Mouse (Mus musculus) hindbrain, postnatal 0 days (tissue): ENCODE data around the gene Ulk1. TPM values are rescaled to one million over a fixed set of nuclear protein-coding genes. Genes with fewer than 3 reads are reported as not detected.
A peak's percentile ranks its signal among the peaks of the same experiment; 100 is the strongest.

Experiments used
- ATAC-seq: fragments of 200-750 bp; cut with Nextera tagmentation; 2 replicates; pipeline ENCODE4 v1.8.0; 2017; ENCODE audit warnings: mild to moderate bottlenecking, moderate TSS enrichment, moderate library complexity
- DNase-seq: peaks from one replicate; pipeline ENCODE4 v3.0.0-alpha.2; 2015; ENCODE audit warnings: low spot score
- H3K27ac ChIP-seq: fragments of 300-500 bp; sonication (generic); 2 replicates; pipeline ENCODE4 v1.5.1; 2014; ENCODE audit warnings: mild to moderate bottlenecking
- H3K27me3 ChIP-seq: fragments of 300-500 bp; sonication (generic); 2 replicates; pipeline ENCODE4 v1.6.1; 2014; ENCODE audit warnings: low read length, mixed read lengths; ENCODE audit not compliant: insufficient read depth
- H3K36me3 ChIP-seq: fragments of 300-500 bp; sonication (generic); 2 replicates; pipeline ENCODE4 v1.6.1; 2014; ENCODE audit warnings: low read length, mixed read lengths; ENCODE audit not compliant: insufficient read depth
- H3K4me1 ChIP-seq: fragments of 300-500 bp; sonication (generic); 2 replicates; pipeline ENCODE4 v1.6.1; 2014; ENCODE audit warnings: antibody characterized with exemption, low read length, mixed read lengths; ENCODE audit not compliant: insufficient read depth
- H3K4me2 ChIP-seq: fragments of 300-500 bp; sonication (generic); 2 replicates; pipeline ENCODE4 v1.6.1; 2014; ENCODE audit warnings: low read depth, mild to moderate bottlenecking, low read length, moderate library complexity, mixed read lengths
- H3K4me3 ChIP-seq: fragments of 300-500 bp; sonication (generic); 2 replicates; pipeline ENCODE4 v1.5.1; 2014; ENCODE audit warnings: low read length
- H3K9ac ChIP-seq: fragments of 300-500 bp; sonication (generic); replicated peaks from 2 replicates; pipeline ENCODE4 v1.6.1; 2014; ENCODE audit warnings: mild to moderate bottlenecking, low read length, moderate library complexity, mixed read lengths
- H3K9me3 ChIP-seq: fragments of 300-500 bp; sonication (generic); 2 replicates; pipeline ENCODE4 v1.6.1; 2016; ENCODE audit warnings: low read length, mixed read lengths
- CTCF ChIP-seq: IDR thresholded peaks from 2 replicates; pipeline ENCODE4 v1.5.1; 2016; ENCODE audit warnings: antibody characterized with exemption, control low read depth, low read depth
- WGBS: fragments of 180-500 bp; shearing (Covaris S2); extraction: QIAGEN DNeasy Blood & Tissue Kit; methylation state at CpG from one replicate; pipeline ENCODE4 v1.1.7; 2014; 5-methylcytosine and 5-hydroxymethylcytosine counted together
- polyA plus RNA-seq: library from polyadenylated mRNA; unstranded; fragments of >200 nt; fragmentation: Nextera tagmentation; extraction: Ambion mirVana; gene quantifications from 2 replicates; pipeline ENCODE4 v1.2.1, GENCODE M21; 2015
- total RNA-seq: library from RNA; depleted of rRNA; stranded (reverse); fragments of >200 nt; gene quantifications from 2 replicates; pipeline ENCODE4 v1.2.3, GENCODE M21; 2014

Ulk1 gene
- total and polyA plus RNA-seq, 2 experiments from 2014 or later = 16.3 to 60.8 TPM

- H3K4me2 ChIP-seq = no peak overlapping the region
- no peaks in the 10 kb centered on the region for H3K27me3 ChIP-seq
- no peak overlapping the region for H3K27ac ChIP-seq
- DNase-seq (no peak), ATAC-seq (no peak)
- H3K9ac ChIP-seq = no peak overlapping the region
- H3K9me3 ChIP-seq = no peaks in the 10 kb centered on the region
- TF ChIP-seq CTCF = no peak
- WGBS = 93% methylated on average over 4 of the region's 4 CpGs
- H3K4me3 ChIP-seq = no peak overlapping the region
- H3K36me3 ChIP-seq = no peaks in the 10 kb centered on the region
- H3K4me1 ChIP-seq = peaks cover 23% of the 10 kb centered on the region
Measured at GRCm38 (mm10) chr5:110806154-110806553, 3.7 kb downstream of the Ulk1 start.

GRCm38 (mm10) chr5:110804012-110804743 lies 5.7 kb downstream of the Ulk1 start:
- H3K9me3 ChIP-seq = no peaks in the 10 kb centered on the region
- DNase-seq (no peak), ATAC-seq (no peak)
- no peak overlapping the region for H3K4me2 ChIP-seq
- H3K4me3 ChIP-seq = no peak overlapping the region
- peaks cover 23% of the 10 kb centered on the region for H3K4me1 ChIP-seq
- TF ChIP-seq CTCF = no peak
- no peaks in the 10 kb centered on the region for H3K27me3 ChIP-seq
- no peak overlapping the region for H3K9ac ChIP-seq
- peaks cover 11% of the 10 kb centered on the region; the same call in 1 of the 2 replicates for H3K36me3 ChIP-seq
- H3K27ac ChIP-seq = no peak overlapping the region
- 77% methylated on average over 7 of the region's 7 CpGs for WGBS

DNA sequence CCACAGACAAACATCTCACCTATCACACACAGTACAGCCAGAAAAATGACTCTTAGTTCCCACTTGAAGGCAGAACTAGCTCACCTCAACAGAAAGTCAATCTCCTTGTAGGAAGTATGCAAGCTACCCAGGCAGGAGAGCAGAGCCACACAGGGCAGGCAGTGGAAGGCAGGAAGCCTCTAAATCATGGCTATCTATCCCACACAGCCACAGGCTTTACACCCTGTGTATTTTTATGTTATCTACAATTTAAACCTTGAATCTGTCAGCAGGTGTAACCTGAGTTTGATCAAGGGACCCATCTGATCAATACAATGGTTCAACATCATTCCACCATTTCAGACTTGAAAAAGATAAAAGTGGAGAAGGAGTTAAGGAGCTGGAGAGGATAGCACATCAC lies 7.1 kb downstream of the Ulk1 start:
- Histone ChIP-seq H3K36me3 (peaks cover 20% of the 10 kb centered on the region), H3K4me1 (peaks cover 12% of the 10 kb centered on the region; the same call in 1 of the 2 replicates), H3K27me3 (no peaks in the 10 kb centered on the region), H3K27ac (no peak overlapping the region), H3K4me3 (no peak overlapping the region), H3K9ac (no peak overlapping the region), H3K4me2 (no peak overlapping the region), H3K9me3 (no peaks in the 10 kb centered on the region)
- TF ChIP-seq CTCF = no peak
- DNase-seq = no peak
- ATAC-seq = no peak

DNA sequence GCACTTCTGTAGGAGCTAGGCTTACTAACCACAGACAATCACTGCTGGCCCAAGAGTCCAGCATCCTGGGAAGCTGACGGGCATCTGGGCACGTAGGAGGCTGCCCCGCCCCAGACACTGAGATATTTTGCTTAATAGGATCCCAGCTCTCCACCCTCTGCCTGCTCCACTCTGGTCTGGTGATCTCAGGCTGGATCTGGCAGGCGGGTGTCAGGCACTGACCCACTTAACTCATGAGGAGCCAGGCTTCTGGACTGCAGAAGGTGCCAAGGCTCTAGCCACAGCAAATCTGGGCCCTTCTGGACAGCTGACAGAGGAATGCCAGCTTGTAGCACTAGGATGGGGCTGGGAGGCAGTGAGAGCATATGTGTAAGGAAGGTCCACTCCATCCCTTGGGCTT lies 7.7 kb downstream of the Ulk1 start:
- no peak for ATAC-seq
- TF ChIP-seq CTCF = no peak
- H3K4me3 ChIP-seq = no peak overlapping the region
- 70% methylated on average over 4 of the region's 4 CpGs for WGBS
- H3K4me2 ChIP-seq = no peak overlapping the region
- H3K4me1 ChIP-seq = peaks cover 6% of the 10 kb centered on the region; the same call in 1 of the 2 replicates
- H3K9me3 ChIP-seq = no peaks in the 10 kb centered on the region
- H3K27ac ChIP-seq = no peak overlapping the region
- peaks cover 23% of the 10 kb centered on the region for H3K36me3 ChIP-seq
- no peak overlapping the region for H3K9ac ChIP-seq
- DNase-seq = peak; percentile 29
- H3K27me3 ChIP-seq = no peaks in the 10 kb centered on the region

DNA sequence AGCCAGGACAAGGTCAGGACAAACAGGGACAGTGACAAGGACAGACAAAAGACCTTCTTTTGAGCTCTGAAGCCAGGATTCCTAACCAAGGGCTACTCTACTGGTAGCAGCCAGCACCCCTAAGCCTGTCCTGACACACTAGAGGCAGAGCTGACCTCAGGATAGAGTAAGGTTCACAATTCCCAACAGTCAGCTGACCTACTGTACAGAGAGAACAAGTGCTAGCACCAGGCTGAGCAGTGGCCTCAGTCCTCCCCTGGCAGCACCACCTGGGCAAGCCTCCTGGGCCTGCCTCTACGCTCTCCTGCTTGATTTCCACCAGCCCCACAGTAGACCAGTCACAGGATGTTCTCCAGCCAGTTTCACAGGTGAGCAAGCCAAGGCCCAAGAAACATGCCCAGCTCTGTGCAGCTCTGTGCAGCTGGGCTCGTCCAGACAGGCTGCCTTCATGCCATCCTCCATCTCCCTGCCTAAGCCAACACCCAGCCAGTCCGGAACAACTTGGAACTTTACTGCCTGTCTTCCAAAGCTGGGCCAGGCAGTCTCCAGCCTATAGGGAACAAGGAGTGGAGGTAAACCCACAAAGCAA lies 8.8 kb downstream of the Ulk1 start:
- 83% methylated on average over 3 of the region's 3 CpGs for WGBS
- Histone ChIP-seq H3K27me3 (no peaks in the 10 kb centered on the region), H3K9me3 (no peaks in the 10 kb centered on the region), H3K4me3 (no peak overlapping the region), H3K36me3 (peaks cover 32% of the 10 kb centered on the region), H3K27ac (no peak overlapping the region), H3K4me1 (no peaks in the 10 kb centered on the region), H3K4me2 (no peak overlapping the region), H3K9ac (no peak overlapping the region)
- no peak for TF ChIP-seq CTCF
- DNase-seq = no peak
- ATAC-seq = no peak

- Histone ChIP-seq H3K4me3 (no peak overlapping the region), H3K27me3 (no peaks in the 10 kb centered on the region), H3K9me3 (no peaks in the 10 kb centered on the region), H3K4me2 (no peak overlapping the region), H3K27ac (no peak overlapping the region), H3K9ac (no peak overlapping the region), H3K4me1 (no peaks in the 10 kb centered on the region), H3K36me3 (peaks cover 59% of the 10 kb centered on the region)
- DNase-seq (no peak), ATAC-seq (no peak)
- TF ChIP-seq CTCF = no peak
- 53% methylated on average over 4 of the region's 4 CpGs for WGBS
Measured at GRCm38 (mm10) chr5:110797696-110798095, 12.2 kb downstream of the Ulk1 start.

DNA sequence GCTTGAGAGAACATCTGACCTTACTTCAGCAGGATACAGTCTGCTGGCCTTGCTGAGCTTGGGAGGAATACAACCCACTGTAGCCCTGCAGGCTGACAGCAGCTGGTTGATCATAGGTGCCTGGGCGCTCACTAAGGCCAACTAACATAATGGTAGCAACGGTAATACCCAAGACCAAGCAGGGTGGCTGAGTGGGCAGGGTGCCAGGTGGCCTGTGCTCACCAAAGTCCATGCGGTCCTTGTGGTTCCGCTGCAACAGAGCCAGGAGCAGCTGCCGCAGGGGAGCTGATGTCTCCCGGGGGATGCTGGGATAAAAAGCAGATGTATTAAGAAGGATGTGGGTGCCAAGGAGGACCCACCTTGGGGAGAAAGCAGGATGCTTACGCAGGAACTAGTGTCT lies 15.5 kb downstream of the Ulk1 start:
- Histone ChIP-seq H3K9me3 (no peaks in the 10 kb centered on the region), H3K4me1 (no peaks in the 10 kb centered on the region), H3K36me3 (peaks cover 80% of the 10 kb centered on the region), H3K27me3 (no peaks in the 10 kb centered on the region), H3K4me2 (no peak overlapping the region), H3K9ac (no peak overlapping the region), H3K4me3 (no peak overlapping the region), H3K27ac (no peak overlapping the region)
- DNase-seq = no peak
- WGBS = 84% methylated on average over 7 of the region's 7 CpGs
- no peak for ATAC-seq
- TF ChIP-seq CTCF = no peak
